Mouse (Mus musculus): ENCODE results near the gene Olfr73. TPM values are rescaled to one million over a fixed set of nuclear protein-coding genes. Genes with fewer than 3 reads are reported as not detected.
"Not testable (repeated sequence)": the region's sequence is repeated elsewhere in the genome, so short reads cannot be mapped to it uniquely, and the experiment has no call there.

The Olfr73 gene
- not detected for total RNA-seq (2021)
- long read RNA-seq, experiment 1 = 0 reads
- long read RNA-seq, experiment 2 = 0 reads

GRCm38 (mm10) chr2:88037599-88037998, at the start of gene Olfr73:
TSS of gene Olfr73 (minus strand) at chr2:88037699.
- no peak for DNase-seq (ENCODE audit: low spot score in 2 of 2)

- DNase-seq (ENCODE audit: low spot score in 2 of 2) = no peak
Measured at GRCm38 (mm10) chr2:88071730-88072129, 34.2 kb upstream of the Olfr73 start, which contains the start of gene Olfr1163. TSS of gene Olfr1163 (minus strand) at chr2:88071830.

- DNase-seq (ENCODE audit: low spot score in 2 of 2) = no peak
Measured at GRCm38 (mm10) chr2:88063587-88063986, 26.1 kb upstream of the Olfr73 start.

- no peak for DNase-seq (ENCODE audit: low spot score in 2 of 2)
Measured at GRCm38 (mm10) chr2:88051029-88051428, 13.5 kb upstream of the Olfr73 start, which contains the start of gene Olfr1162. TSS of gene Olfr1162 (minus strand) at chr2:88051129.

- DNase-seq (ENCODE audit: low spot score in 2 of 2) = not testable (repeated sequence)
Measured at GRCm38 (mm10) chr2:88022474-88022873, 15.0 kb downstream of the Olfr73 start, which contains the start of gene Olfr1161. TSS of gene Olfr1161 (plus strand) at chr2:88022774.

- DNase-seq (ENCODE audit: low spot score in 2 of 2) = no peak
Measured at GRCm38 (mm10) chr2:88007515-88008318, 29.8 kb downstream of the Olfr73 start, which contains the start of gene Olfr1160. TSS of gene Olfr1160 (minus strand) at chr2:88008268.

- DNase-seq (ENCODE audit: low spot score in 2 of 2) = no peak
Measured at GRCm38 (mm10) chr2:87989813-87990212, 47.7 kb downstream of the Olfr73 start, which contains the start of gene Olfr1158. TSS of gene Olfr1158 (plus strand) at chr2:87990113.

Other genes with a start within 250 kb of the Olfr73 start
- not detected for gene Olfr1143, start 237.1 kb downstream of the Olfr73 start, total RNA-seq (2021)
- not detected for gene Olfr1145, start 227.9 kb downstream of the Olfr73 start, total RNA-seq (2021)
- not detected for gene Olfr1148, start 207.2 kb downstream of the Olfr73 start, total RNA-seq (2021)
- not detected for gene Olfr1150-ps1, start 193.7 kb downstream of the Olfr73 start, total RNA-seq (2021)
- gene Olfr1151, start 181.8 kb downstream of the Olfr73 start, total RNA-seq (2021) = not detected
- gene Olfr1152, start 171.2 kb downstream of the Olfr73 start, total RNA-seq (2021) = not detected
- gene Olfr1153, start 142.7 kb downstream of the Olfr73 start, total RNA-seq (2021) = not detected
- gene Olfr1154, start 132.5 kb downstream of the Olfr73 start, total RNA-seq (2021) = not detected
- gene Olfr1155, start 92.6 kb downstream of the Olfr73 start, total RNA-seq (2021) = not detected
- gene Olfr1156, start 84.6 kb downstream of the Olfr73 start, total RNA-seq (2021) = not detected
- gene Olfr1157, start 69.4 kb downstream of the Olfr73 start, total RNA-seq (2021) = not detected
- not detected for gene Olfr74, start 63.0 kb downstream of the Olfr73 start, total RNA-seq (2021)
- not detected for gene Olfr1158, start 47.6 kb downstream of the Olfr73 start, total RNA-seq (2021)
- gene Olfr1160, start 29.4 kb downstream of the Olfr73 start, total RNA-seq (2021) = not detected
- not detected for gene Olfr1161, start 14.9 kb downstream of the Olfr73 start, total RNA-seq (2021)
- not detected for gene Olfr1162, start 13.4 kb upstream of the Olfr73 start, total RNA-seq (2021)
- not detected for gene Olfr1163, start 34.1 kb upstream of the Olfr73 start, total RNA-seq (2021)
- gene Olfr1164, start 56.3 kb upstream of the Olfr73 start, total RNA-seq (2021) = not detected
- not detected for gene Olfr1166, start 90.6 kb upstream of the Olfr73 start, total RNA-seq (2021)
- not detected for gene Olfr1167, start 117.5 kb upstream of the Olfr73 start, total RNA-seq (2021)
- gene Olfr1168, start 144.2 kb upstream of the Olfr73 start, total RNA-seq (2021) = not detected
- gene Olfr1170, start 190.6 kb upstream of the Olfr73 start, total RNA-seq (2021) = not detected
- gene Olfr1173, start 242.2 kb upstream of the Olfr73 start, total RNA-seq (2021) = not detected